Mouse (Mus musculus) heart, embryonic 14.5 days (tissue): ENCODE data around the gene Cltb. TPM values are rescaled to one million over a fixed set of nuclear protein-coding genes. Genes with fewer than 3 reads are reported as not detected.

Experiments
- ATAC-seq: fragments of 200-750 bp; cut with Nextera tagmentation; 2 replicates; pipeline ENCODE4 v1.8.0; 2017; ENCODE audit warnings: low read depth, moderate TSS enrichment; ENCODE audit not compliant: insufficient number of reproducible peaks, insufficient read depth, low FRiP score
- H3K27ac ChIP-seq, 2 experiments: fragments of 200-500 bp in 1 of 2; fragments of 300-500 bp in 1 of 2; sonication (generic) in 1 of 2; replicated peaks in 1 of 2; 2 replicates each; pipeline ENCODE4 v1.5.1; 2012 to 2014; ENCODE audit warnings: low read depth in 2 of 2, low read length in 2 of 2, control low read depth in 1 of 2, mild to moderate bottlenecking in 1 of 2, mixed read lengths in 1 of 2; ENCODE audit not compliant: control insufficient read depth in 1 of 2, insufficient read depth in 1 of 2
- H3K27me3 ChIP-seq: fragments of 300-500 bp; sonication (generic); 2 replicates; pipeline ENCODE4 v1.6.1; 2014; ENCODE audit warnings: mild to moderate bottlenecking, low read length, control low read depth; ENCODE audit not compliant: control insufficient read depth, insufficient read depth
- H3K36me3 ChIP-seq: fragments of 300-500 bp; sonication (generic); 2 replicates; pipeline ENCODE4 v1.6.1; 2014; ENCODE audit warnings: mild to moderate bottlenecking, control low read depth, low read length, mixed read lengths; ENCODE audit not compliant: control insufficient read depth, insufficient read depth
- H3K4me1 ChIP-seq, 2 experiments: fragments of 200-500 bp in 1 of 2; fragments of 300-500 bp in 1 of 2; sonication (generic) in 1 of 2; 2 replicates each; pipeline ENCODE4 v1.6.1; 2012 to 2014; ENCODE audit warnings: low read length in 2 of 2, control low read depth in 1 of 2, mixed read lengths in 1 of 2; ENCODE audit not compliant: control insufficient read depth in 2 of 2, insufficient read depth in 2 of 2
- H3K4me2 ChIP-seq: fragments of 300-500 bp; sonication (generic); 2 replicates; pipeline ENCODE4 v1.6.1; 2014; ENCODE audit warnings: mild to moderate bottlenecking, low read length
- H3K4me3 ChIP-seq, 2 experiments: fragments of 200-500 bp in 1 of 2; fragments of 300-500 bp in 1 of 2; sonication (generic) in 1 of 2; 2 replicates each; pipeline ENCODE4 v1.5.1; 2012 to 2014; ENCODE audit warnings: low read length in 2 of 2, mild to moderate bottlenecking in 2 of 2, control low read depth in 1 of 2, low read depth in 1 of 2, moderate library complexity in 1 of 2; ENCODE audit not compliant: control insufficient read depth in 1 of 2, insufficient read depth in 1 of 2
- H3K9ac ChIP-seq: fragments of 300-500 bp; sonication (generic); 2 replicates; pipeline ENCODE4 v1.6.1; 2014; ENCODE audit warnings: mild to moderate bottlenecking, low read length
- H3K9me3 ChIP-seq: fragments of 300-500 bp; sonication (generic); 2 replicates; pipeline ENCODE4 v1.6.1; 2016; ENCODE audit warnings: low read length, control low read depth; ENCODE audit not compliant: control insufficient read depth
- WGBS: fragments of 180-500 bp; shearing (Covaris S2); extraction: QIAGEN DNeasy Blood & Tissue Kit; methylation state at CpG from one replicate; pipeline ENCODE4 v1.1.7; 2014; 5-methylcytosine and 5-hydroxymethylcytosine counted together
- polyA plus RNA-seq: library from polyadenylated mRNA; unstranded; fragments of >200 nt; fragmentation: Nextera tagmentation; extraction: Ambion mirVana; gene quantifications from 2 replicates; pipeline ENCODE4 v1.2.1, GENCODE M21; 2014

The Cltb gene
- polyA plus RNA-seq, 1 experiment from 2014 or later: 45.0 TPM

GRCm38 (mm10) chr13:54570736-54571135, 40.4 kb downstream of the Cltb start:
- H3K27ac ChIP-seq: no peak overlapping the region
- no peak overlapping the region for H3K4me3 ChIP-seq
- no peaks in the 10 kb centered on the region for H3K36me3 ChIP-seq
- ATAC-seq: no peak
- no peaks in the 10 kb centered on the region for H3K9me3 ChIP-seq
- no peak overlapping the region for H3K4me2 ChIP-seq
- no peak overlapping the region for H3K9ac ChIP-seq
- H3K4me1 ChIP-seq: peaks cover 5 to 14% of the 10 kb centered on the region in 2 experiments
- WGBS: 74% methylated on average over 4 of the region's 4 CpGs
- no peaks in the 10 kb centered on the region for H3K27me3 ChIP-seq

DNA sequence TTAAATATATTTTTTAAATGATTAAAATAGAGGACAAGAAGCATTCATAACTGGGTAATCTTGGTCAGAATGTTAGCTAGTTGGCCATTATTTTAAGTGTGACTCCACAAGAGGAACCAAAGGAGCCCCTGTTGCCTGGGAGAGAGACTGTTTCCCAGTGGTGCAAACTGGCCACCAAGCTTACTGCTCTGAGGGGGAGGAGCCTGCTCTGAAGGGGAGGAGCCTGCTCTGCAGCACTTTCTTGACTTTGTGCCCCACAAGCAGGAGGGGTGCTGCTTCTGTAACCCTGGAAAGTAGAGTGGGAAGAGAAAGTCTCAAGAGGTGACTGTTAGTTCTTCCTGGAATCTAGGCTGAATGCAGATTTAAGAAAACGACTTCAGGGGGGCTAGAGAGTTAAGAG, 41.9 kb downstream of the Cltb start:
- peaks cover 10 to 12% of the 10 kb centered on the region in 2 experiments for H3K4me1 ChIP-seq
- no peaks in the 10 kb centered on the region for H3K36me3 ChIP-seq
- 47% methylated on average over 1 of the region's 1 CpGs for WGBS
- no peaks in the 10 kb centered on the region for H3K27me3 ChIP-seq
- H3K27ac ChIP-seq: no peak overlapping the region
- H3K4me3 ChIP-seq: no peak overlapping the region
- H3K4me2 ChIP-seq: no peak overlapping the region
- H3K9me3 ChIP-seq: no peaks in the 10 kb centered on the region
- ATAC-seq: no peak
- H3K9ac ChIP-seq: no peak overlapping the region

DNA sequence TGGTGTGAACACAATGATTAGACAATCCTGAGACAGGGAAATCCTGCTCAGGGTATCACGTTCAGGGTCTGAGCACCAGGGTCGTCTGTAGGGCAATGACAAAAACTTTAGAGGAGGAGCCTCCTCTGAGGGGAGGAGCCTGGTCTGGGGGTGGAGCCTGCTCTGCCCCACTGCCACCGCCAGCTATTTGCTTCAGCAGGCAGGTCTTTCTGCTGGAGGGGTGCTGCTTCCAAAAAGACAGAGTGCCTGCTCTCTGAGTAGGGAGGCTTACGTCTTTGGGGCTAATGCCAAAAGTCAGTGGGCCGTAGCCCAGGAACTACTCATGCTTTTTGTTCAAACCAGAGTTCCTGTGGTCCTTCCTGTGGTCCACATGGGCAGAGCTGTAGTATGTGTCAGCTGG, 42.8 kb downstream of the Cltb start:
- ATAC-seq: no peak
- 48% methylated on average over 5 of the region's 5 CpGs for WGBS
- Histone ChIP-seq H3K4me3 (no peak overlapping the region), H3K4me2 (no peak overlapping the region), H3K4me1 (peaks cover 12 to 16% of the 10 kb centered on the region in 2 experiments), H3K9ac (no peak overlapping the region), H3K27ac (no peak overlapping the region), H3K36me3 (0 out of 2 replicates have a peak, but pooled peaks cover 4% of the 10 kb centered on the region), H3K9me3 (no peaks in the 10 kb centered on the region), H3K27me3 (no peaks in the 10 kb centered on the region)

GRCm38 (mm10) chr13:54565594-54566345, 45.4 kb downstream of the Cltb start:
- H3K27ac ChIP-seq: peak overlapping the region; percentile 57 to 68; a peak in 3 of 4 replicates
- H3K4me2 ChIP-seq: peak overlapping the region; percentile 87
- peaks cover 9 to 11% of the 10 kb centered on the region in 2 experiments for H3K4me1 ChIP-seq
- no peaks in the 10 kb centered on the region for H3K27me3 ChIP-seq
- no peaks in the 10 kb centered on the region for H3K9me3 ChIP-seq
- 46% methylated on average over 8 of the region's 8 CpGs for WGBS
- 0 out of 2 replicates have a peak, but pooled peaks have one; percentile 5 for ATAC-seq
- H3K9ac ChIP-seq: peak overlapping the region; percentile 98
- peaks cover 29% of the 10 kb centered on the region for H3K36me3 ChIP-seq
- peak overlapping the region; percentile 85 to 97 for H3K4me3 ChIP-seq

- no peaks in the 10 kb centered on the region for H3K9me3 ChIP-seq
- peak within 1 kb of the TSS; percentile 62 to 68 for H3K27ac ChIP-seq
- H3K4me2 ChIP-seq: peak within 1 kb of the TSS; percentile 87
- peaks cover 9 to 11% of the 10 kb centered on the region in 2 experiments for H3K4me1 ChIP-seq
- peak; percentile 92 for ATAC-seq
- no peaks in the 10 kb centered on the region for H3K27me3 ChIP-seq
- H3K4me3 ChIP-seq: peak within 1 kb of the TSS; percentile 85 to 97
- H3K9ac ChIP-seq: peak within 1 kb of the TSS; percentile 98
- peaks cover 35% of the 10 kb centered on the region for H3K36me3 ChIP-seq
- WGBS: 0% methylated on average over 27 of the region's 27 CpGs
Measured at GRCm38 (mm10) chr13:54565201-54565581, 46.0 kb downstream of the Cltb start, which contains the start of gene 4833439L19Rik. Gene 4833439L19Rik (minus strand): TSS chr13:54565435.

- H3K4me2 ChIP-seq: peak overlapping the region; percentile 87
- 11% methylated on average over 45 of the region's 45 CpGs for WGBS
- peak overlapping the region; percentile 98 for H3K9ac ChIP-seq
- peaks cover 42% of the 10 kb centered on the region for H3K36me3 ChIP-seq
- peak overlapping the region; percentile 85 to 97 for H3K4me3 ChIP-seq
- peak overlapping the region; percentile 2 to 62; a peak in 1 of 4 replicates for H3K27ac ChIP-seq
- peak; percentile 35 for ATAC-seq
- no peaks in the 10 kb centered on the region for H3K9me3 ChIP-seq
- H3K27me3 ChIP-seq: no peaks in the 10 kb centered on the region
- H3K4me1 ChIP-seq: peaks cover 9 to 11% of the 10 kb centered on the region in 2 experiments
Measured at GRCm38 (mm10) chr13:54564232-54565200, 46.6 kb downstream of the Cltb start.

DNA sequence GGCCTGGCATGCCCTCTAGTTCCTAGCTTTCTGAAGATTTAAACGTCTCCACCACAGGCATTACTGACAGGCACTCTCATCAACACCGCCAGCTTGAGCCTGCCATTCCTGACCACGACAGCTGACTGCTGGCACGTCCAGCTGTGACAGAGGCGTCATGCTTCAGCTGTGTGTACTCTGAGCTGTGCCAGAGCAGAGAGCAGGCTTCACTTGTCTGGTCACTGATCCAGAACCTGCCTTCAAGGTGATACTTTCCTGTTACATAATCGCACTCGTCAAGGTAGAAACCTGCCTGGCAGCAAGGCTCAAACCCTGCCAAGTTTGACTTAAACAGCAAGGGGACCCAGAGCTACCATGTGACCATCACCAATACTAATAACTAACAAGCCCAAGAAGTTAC, 48.6 kb downstream of the Cltb start:
- peaks cover 61% of the 10 kb centered on the region for H3K36me3 ChIP-seq
- no peak overlapping the region for H3K4me2 ChIP-seq
- no peak overlapping the region for H3K27ac ChIP-seq
- 69% methylated on average over 7 of the region's 7 CpGs for WGBS
- H3K27me3 ChIP-seq: no peaks in the 10 kb centered on the region
- H3K4me1 ChIP-seq: peaks cover 9 to 11% of the 10 kb centered on the region in 2 experiments
- ATAC-seq: no peak
- no peak overlapping the region for H3K4me3 ChIP-seq
- H3K9ac ChIP-seq: no peak overlapping the region
- H3K9me3 ChIP-seq: no peaks in the 10 kb centered on the region
